Mouse (Mus musculus) E14TG2a.4 (cell line): ENCODE results near the gene Dpf1.

Experiments used
- CTCF ChIP-seq: conservative IDR thresholded peaks from 2 replicates; pipeline ENCODE4 v1.5.1; 2014; ENCODE audit warnings: low read length
- NANOG ChIP-seq: IDR thresholded peaks from 2 replicates; pipeline ENCODE4 v1.6.1; 2014; ENCODE audit warnings: borderline replicate concordance, low read length, mixed read lengths

- no peak for TF ChIP-seq CTCF
- TF ChIP-seq NANOG: no peak
Measured at GRCm38 (mm10) chr7:29266931-29267330, 36.8 kb upstream of the Dpf1 start.
